Comparison of ENCODE assay signal across 13 mouse cellular contexts in the genomic region with DNA sequence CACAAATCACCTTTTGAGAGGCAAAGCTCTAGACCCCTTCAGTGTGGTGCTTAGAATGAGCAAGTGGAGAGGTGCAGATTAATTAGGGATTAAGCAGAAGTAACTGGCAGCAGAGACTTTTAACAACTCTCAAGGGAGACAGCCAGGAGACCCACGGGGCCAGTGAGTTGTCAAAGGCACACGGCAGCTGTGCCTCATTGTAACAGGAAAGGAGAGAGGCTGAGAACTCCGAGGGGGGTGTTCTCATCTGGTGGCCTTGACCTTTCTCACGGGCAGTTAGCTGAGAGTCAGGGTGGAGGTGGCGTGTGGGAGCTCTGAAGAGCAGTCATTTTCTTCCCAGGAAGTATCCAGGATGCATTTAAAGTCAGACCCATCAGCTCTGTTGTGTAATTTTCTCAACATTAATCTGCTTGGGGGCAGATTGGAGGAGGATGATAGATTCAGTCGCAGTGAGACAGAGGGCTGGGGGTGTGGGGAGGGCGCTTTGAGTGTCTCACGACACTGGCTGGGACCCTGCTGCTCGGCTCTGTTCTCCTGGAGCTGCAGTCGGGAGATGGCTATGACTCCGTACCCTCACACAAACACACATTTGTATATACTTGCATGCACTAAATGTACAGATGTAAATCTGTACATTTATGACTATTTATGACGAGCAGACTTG. TPM values are rescaled to one million over a fixed set of nuclear protein-coding genes. Genes with fewer than 3 reads are reported as not detected.
A peak's percentile ranks its signal among the peaks of the same experiment; 100 is the strongest.
DNase-seq lines count a peak whose midpoint lies in the region; ATAC-seq and TF ChIP-seq lines count a peak whose summit lies in the region.
"Had no signal": no experiment of that assay in that cellular context is flagged by ENCODE, and none has a peak within 500 bp of the region (broad histone marks: within the 10 kb centered on the region; RNA-seq: fewer than 3 reads in every experiment).

No protein-coding gene starts in this region.

- no peak overlapping the region for H3K4me2 ChIP-seq in midbrain, postnatal 0 days (ENCODE audit: low read depth, low read length, poor library complexity, severe bottlenecking)
- H3K4me2 ChIP-seq in forebrain, embryonic 11.5 days (ENCODE audit: low read depth, low read length, severe bottlenecking) = no peak overlapping the region; the same call in 1 of the 2 replicates
- H3K4me2 ChIP-seq in liver, postnatal 0 days (ENCODE audit: low read depth, low read length) = no peak overlapping the region

- peaks cover 52% of the 10 kb centered on the region for H3K4me1 ChIP-seq in midbrain, embryonic 10.5 days
- 0 out of 2 replicates have a peak, but pooled peaks cover 4% of the 10 kb centered on the region for H3K4me1 ChIP-seq in midbrain, postnatal 0 days (ENCODE audit: insufficient read depth, low read length)
- H3K4me1 ChIP-seq in forebrain, embryonic 11.5 days (replicated peaks; ENCODE audit: control insufficient read depth, insufficient read depth, low read length) = peaks cover 15% of the 10 kb centered on the region
- peaks cover 39% of the 10 kb centered on the region for H3K4me1 ChIP-seq in olfactory bulb, adult 2 months (ENCODE audit: control insufficient read depth, insufficient read depth, low read length)
- H3K4me1 ChIP-seq in liver, postnatal 0 days (ENCODE audit: insufficient read depth) = no peaks in the 10 kb centered on the region; the same call in none of the 2 replicates

- no peak for TF ChIP-seq CTCF in midbrain, postnatal 0 days (IDR thresholded peaks at IDR 0.05)
- no peak for TF ChIP-seq CTCF in olfactory bulb, adult 2 months (IDR thresholded peaks at IDR 0.05; ENCODE audit: insufficient read depth, low read depth, low read length)
- no peak for TF ChIP-seq CTCF in liver, postnatal 0 days (IDR thresholded peaks at IDR 0.05; ENCODE audit: low read depth)

- no peak for ATAC-seq in midbrain, postnatal 0 days (ENCODE audit: low FRiP score)
- ATAC-seq in forebrain, embryonic 11.5 days (replicated peaks; ENCODE audit: low FRiP score) = no peak
- no peak for ATAC-seq in liver, postnatal 0 days
- ATAC-seq: hindbrain, postnatal 0 days; liver, embryonic 12.5 days; Patski had no signal

- TF ChIP-seq EP300 in liver, postnatal 0 days (IDR thresholded peaks at IDR 0.05; ENCODE audit: low read depth) = no peak

- H3K9me3 ChIP-seq in midbrain, embryonic 10.5 days (replicated peaks) = no peaks in the 10 kb centered on the region
- H3K9me3 ChIP-seq in midbrain, postnatal 0 days (ENCODE audit: low read length) = no peaks in the 10 kb centered on the region
- H3K9me3 ChIP-seq in forebrain, embryonic 11.5 days (ENCODE audit: control insufficient read depth, low read length) = no peaks in the 10 kb centered on the region
- H3K9me3 ChIP-seq in liver, postnatal 0 days (ENCODE audit: low read length) = no peaks in the 10 kb centered on the region
- H3K9me3 ChIP-seq: liver, embryonic 12.5 days had no signal

- WGBS in midbrain, embryonic 10.5 days = 39% methylated on average over 12 of the region's 12 CpGs
- WGBS in midbrain, postnatal 0 days = 24% methylated on average over 12 of the region's 12 CpGs
- 27% methylated on average over 12 of the region's 12 CpGs for WGBS in forebrain, embryonic 11.5 days
- 25% methylated on average over 12 of the region's 12 CpGs for WGBS in olfactory bulb, adult 2 months
- WGBS in liver, postnatal 0 days (ENCODE audit: insufficient replicate concordance) = 48% methylated on average over 12 of the region's 12 CpGs

- H3K27ac ChIP-seq in midbrain, embryonic 10.5 days (replicated peaks) = peak overlapping the region; percentile 61
- H3K27ac ChIP-seq in midbrain, postnatal 0 days (ENCODE audit: low read depth, low read length) = no peak overlapping the region
- peak overlapping the region; percentile 46; the same call in 1 of the 2 replicates for H3K27ac ChIP-seq in forebrain, embryonic 11.5 days (ENCODE audit: low read depth, low read length)
- peak overlapping the region; percentile 68 for H3K27ac ChIP-seq in olfactory bulb, adult 2 months (ENCODE audit: insufficient read depth, low read depth, low read length)
- no peak overlapping the region for H3K27ac ChIP-seq in liver, postnatal 0 days (ENCODE audit: low read depth)
- H3K27ac ChIP-seq: hindbrain, postnatal 0 days; liver, embryonic 12.5 days had no signal

- peaks cover 35% of the 10 kb centered on the region for H3K27me3 ChIP-seq in midbrain, embryonic 10.5 days (ENCODE audit: low read depth, poor library complexity, severe bottlenecking)
- H3K27me3 ChIP-seq in midbrain, postnatal 0 days (ENCODE audit: insufficient read depth, low read length) = no peaks in the 10 kb centered on the region
- H3K27me3 ChIP-seq in forebrain, embryonic 11.5 days (ENCODE audit: control insufficient read depth, insufficient read depth, low read length) = no peaks in the 10 kb centered on the region
- H3K27me3 ChIP-seq in liver, postnatal 0 days (ENCODE audit: insufficient read depth, low read length) = no peaks in the 10 kb centered on the region
- H3K27me3 ChIP-seq: Patski had no signal

- no peaks in the 10 kb centered on the region for H3K36me3 ChIP-seq in midbrain, embryonic 10.5 days
- H3K36me3 ChIP-seq in midbrain, postnatal 0 days (ENCODE audit: insufficient read depth, low read length) = no peaks in the 10 kb centered on the region
- no peaks in the 10 kb centered on the region for H3K36me3 ChIP-seq in forebrain, embryonic 11.5 days (ENCODE audit: control insufficient read depth, insufficient read depth, low read length)
- no peaks in the 10 kb centered on the region for H3K36me3 ChIP-seq in liver, postnatal 0 days (replicated peaks; ENCODE audit: insufficient read depth, low read length)
- H3K36me3 ChIP-seq: liver, embryonic 12.5 days had no signal

- no peak for TF ChIP-seq POLR2A in olfactory bulb, adult 2 months (IDR thresholded peaks at IDR 0.05; ENCODE audit: insufficient read depth, low read depth, low read length)

- intact Hi-C loops in left cerebral cortex, postnatal 4 days (cut with DNase I) = loop anchor here (10.0 kb wide), 1 partner anchor 126 kb away; the partner anchor contains the start of gene Nlk

- no peak overlapping the region for H3K4me3 ChIP-seq in midbrain, embryonic 10.5 days
- no peak overlapping the region for H3K4me3 ChIP-seq in midbrain, postnatal 0 days (ENCODE audit: low read depth, low read length)
- H3K4me3 ChIP-seq in forebrain, embryonic 11.5 days (ENCODE audit: low read depth, low read length) = no peak overlapping the region
- no peak overlapping the region for H3K4me3 ChIP-seq in olfactory bulb, adult 2 months (ENCODE audit: insufficient read depth, low read depth, low read length)
- H3K4me3 ChIP-seq in liver, postnatal 0 days (ENCODE audit: low read depth, low read length) = no peak overlapping the region
- H3K4me3 ChIP-seq: liver, embryonic 12.5 days had no signal

- H3K9ac ChIP-seq in midbrain, postnatal 0 days (replicated peaks; ENCODE audit: low read length, poor library complexity, severe bottlenecking) = no peak overlapping the region
- H3K9ac ChIP-seq in forebrain, embryonic 11.5 days (ENCODE audit: low read length) = peak overlapping the region; percentile 20; the same call in 1 of the 2 replicates
- no peak overlapping the region for H3K9ac ChIP-seq in liver, postnatal 0 days (replicated peaks)
- H3K9ac ChIP-seq: liver, embryonic 12.5 days had no signal

- DNase-seq in adrenal gland, postnatal 10 days = peak; percentile 55
- DNase-seq in adrenal gland, adult 8-10 months = no peak
- peak; percentile 37 for DNase-seq in midbrain, embryonic 10.5 days (ENCODE audit: low spot score)
- no peak for DNase-seq in midbrain, postnatal 0 days (ENCODE audit: low spot score)
- DNase-seq in forebrain, embryonic 11.5 days (ENCODE audit: low spot score) = no peak
- DNase-seq in left cerebral cortex, postnatal 4 days = no peak
- no peak for DNase-seq in liver, postnatal 0 days
- DNase-seq: gastrocnemius, postnatal 36 days; right cerebral cortex, adult 18-20 months had no signal

RNA-seq across cellular contexts. Expression of gene Lyrm9, which starts 5.9 kb away (rescaled TPM):
- 10 to 100 TPM; 23.2 to 30.6 TPM for total RNA-seq in adrenal gland, postnatal 10 days (2021)
- 10 to 100 TPM; 40.6 to 46.6 (median 42.1) TPM for total RNA-seq in adrenal gland, adult 8-10 months (2022)
- 20.7 and 21.8 TPM in 2 replicates for polyA plus RNA-seq in midbrain, embryonic 10.5 days (2016; fragmentation: Nextera tagmentation; extraction: Ambion mirVana)
- total RNA-seq in midbrain, postnatal 0 days (2014; rRNA removed) = 24.7 and 30.2 TPM in 2 replicates
- 49.4 and 51.4 TPM in 2 replicates for polyA plus RNA-seq in midbrain, postnatal 0 days (2015; fragmentation: Nextera tagmentation; extraction: Ambion mirVana)
- 18.6 and 23.4 TPM in 2 replicates for polyA plus RNA-seq in forebrain, embryonic 11.5 days (2014; fragmentation: Nextera tagmentation; extraction: Ambion mirVana)
- polyA plus RNA-seq in olfactory bulb, adult 2 months (2012; ENCODE audit: insufficient read depth, insufficient read length, low replicate concordance, missing spikeins) = not detected in 2 replicates
- total RNA-seq in left cerebral cortex, postnatal 4 days (2021) = 10 to 100 TPM; 28.0 to 36.5 TPM
- polyA plus RNA-seq in liver, postnatal 0 days (2015; fragmentation: Nextera tagmentation; extraction: Ambion mirVana) = 12.9 and 16.5 TPM in 2 replicates

Comparison
In these comparisons a context has a peak if more than half of its experiments do, and no peak if none do; other contexts are left out.
1. DNase-seq: peak in adrenal gland, postnatal 10 days (single experiment) and midbrain, embryonic 10.5 days (single experiment); none in adrenal gland, adult 8-10 months (single experiment), midbrain, postnatal 0 days (single experiment), forebrain, embryonic 11.5 days (single experiment), left cerebral cortex, postnatal 4 days (single experiment) and liver, postnatal 0 days (single experiment).
2. H3K27ac ChIP-seq: peak in midbrain, embryonic 10.5 days (single experiment), forebrain, embryonic 11.5 days (single experiment) and olfactory bulb, adult 2 months (single experiment); none in midbrain, postnatal 0 days (single experiment) and liver, postnatal 0 days (single experiment).